Mouse (Mus musculus) adrenal gland, postnatal 4 days (tissue): ENCODE data around the gene Gm9913. TPM values are rescaled to one million over a fixed set of nuclear protein-coding genes. Genes with fewer than 3 reads are reported as not detected.

Source experiments
- DNase-seq, 2 experiments: peaks; one replicate each; pipeline ENCODE4 v3.0.0; 2021 to 2022; ENCODE audit warnings: low spot score in 2 of 2, mixed read lengths in 2 of 2
- total RNA-seq, 2 experiments: library from RNA; stranded (reverse); gene quantifications; 2 replicates each; pipeline ENCODE4 v1.2.3; 2021

Gene Gm9913
- total RNA-seq, 2 experiments from 2014 or later, result 0.28 TPM

DNA sequence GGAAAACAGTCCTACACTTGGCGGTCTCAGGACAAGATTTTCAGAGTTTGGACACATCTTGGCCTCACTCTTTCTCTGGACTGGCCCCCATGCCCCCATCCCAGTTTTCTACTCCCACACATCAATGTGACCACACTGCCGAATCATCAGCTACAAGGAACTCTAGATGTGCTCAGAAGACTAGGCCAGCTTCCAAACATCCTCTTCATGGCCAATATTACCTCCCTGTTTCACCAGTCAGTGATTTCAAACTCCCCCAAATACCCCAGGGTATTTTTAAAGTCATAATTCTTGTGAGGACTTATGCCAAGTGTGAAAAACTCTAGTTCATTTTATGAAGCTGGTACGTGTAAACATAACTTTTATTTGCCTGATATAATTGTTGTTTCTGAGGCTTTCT lies 40.1 kb downstream of the Gm9913 start:
- no peak for DNase-seq

DNA sequence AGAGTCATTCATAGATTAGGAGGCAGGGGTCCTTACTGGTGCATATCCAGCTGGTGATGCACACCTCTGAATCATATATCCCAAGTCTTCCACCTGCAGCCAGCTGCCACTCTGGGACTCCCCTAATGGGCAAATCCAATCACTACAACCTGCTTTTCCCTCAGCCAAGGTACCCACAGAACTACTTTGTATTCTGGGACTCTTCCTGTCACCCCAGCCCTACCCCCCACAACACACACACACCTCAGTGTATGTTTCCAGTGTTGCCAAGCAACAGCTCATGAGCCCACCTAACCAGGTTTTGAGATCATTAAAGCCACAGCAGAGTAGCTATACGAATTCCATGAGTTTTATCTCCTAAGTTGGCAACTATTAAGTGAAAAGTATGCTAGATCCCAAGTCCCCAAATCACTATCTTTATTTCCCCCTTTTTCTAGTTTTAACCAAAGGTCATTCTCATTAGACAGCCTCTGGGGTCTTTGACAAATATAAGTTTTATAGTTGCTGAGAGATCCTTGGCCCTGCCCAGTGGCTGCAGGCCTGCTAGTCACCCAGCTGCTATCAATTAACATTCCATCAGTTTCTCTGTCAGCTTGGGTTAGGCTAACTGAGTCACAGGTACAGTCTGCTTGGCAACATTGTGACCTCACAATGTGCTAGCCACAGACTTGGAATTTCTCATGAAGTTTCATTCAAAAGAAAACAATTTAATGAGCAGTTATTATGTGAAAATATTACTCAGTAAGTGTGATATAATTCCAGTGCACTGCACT lies 44.1 kb downstream of the Gm9913 start:
- DNase-seq, result no peak

DNA sequence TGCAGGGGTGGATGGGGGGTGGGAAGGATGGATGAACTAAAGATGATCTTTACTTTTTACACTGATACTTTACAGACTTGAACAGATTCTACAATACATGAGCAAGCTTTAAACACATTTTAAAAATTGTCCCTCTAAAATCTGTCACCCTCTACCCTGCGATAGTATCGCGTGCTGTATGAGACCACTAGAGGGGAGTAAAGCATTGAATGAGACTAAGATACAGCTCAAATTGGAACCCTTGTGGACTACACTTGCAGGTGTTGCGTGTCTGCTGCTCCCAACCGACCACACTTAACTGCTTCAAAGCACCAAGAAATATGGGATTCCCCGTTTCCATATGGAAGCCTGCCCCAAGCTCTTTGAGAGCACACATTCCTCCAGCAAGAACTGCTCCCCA lies 50.9 kb downstream of the Gm9913 start:
- no peak for DNase-seq

Other genes starting within 250 kb of the Gm9913 start
- 100 to 1,000 TPM; 103 to 104 TPM for gene Fbn1, start 2.9 kb downstream of the Gm9913 start, total RNA-seq
- gene Cep152, start 120.0 kb downstream of the Gm9913 start, total RNA-seq, result 1 to 10 TPM; 6.9 to 7.6 TPM
- 100 to 1,000 TPM; 207 to 216 TPM for gene Eid1, start 168.0 kb downstream of the Gm9913 start, total RNA-seq
- gene Shc4, start 219.1 kb downstream of the Gm9913 start, total RNA-seq, result 1 to 10 TPM; 5.4 to 6.0 TPM